Mouse (Mus musculus) bone marrow macrophage, adult 2 months (primary cell): ENCODE measurements around the gene Hmgcs2.

Experiments
- CTCF ChIP-seq: IDR thresholded peaks from 2 replicates; pipeline ENCODE4 v1.5.1; 2012; ENCODE audit warnings: low read depth, mild to moderate bottlenecking, low read length, moderate library complexity
- POLR2A ChIP-seq: IDR thresholded peaks from 2 replicates; pipeline ENCODE4 v1.6.1; 2012; ENCODE audit warnings: mild to moderate bottlenecking, low read depth, low read length, borderline replicate concordance

- TF ChIP-seq CTCF (no peak), POLR2A (no peak)
Measured at GRCm38 (mm10) chr3:98315181-98315580, 34.9 kb downstream of the Hmgcs2 start.
